Mouse (Mus musculus): Measurements from ENCODE around the gene Itih3. TPM values are rescaled to one million over a fixed set of nuclear protein-coding genes. Genes with fewer than 3 reads are reported as not detected.

Itih3 gene
- 0.31 TPM for polyA plus RNA-seq (2015; fragmentation: Illumina TruSeq; extraction: RNeasy Lipid Tissue Mini Kit (QIAGEN cat#74804); ENCODE audit: insufficient read depth, low read depth, low replicate concordance)

GRCm38 (mm10) chr14:30923375-30924105 lies at the start of gene Itih3:
Gene Itih3, minus strand, starts transcription at chr14:30923760.

GRCm38 (mm10) chr14:30951154-30951825 lies 27.7 kb upstream of the Itih3 start, which contains the start of gene Nek4:
Gene Nek4, plus strand, starts transcription at chr14:30951377.

GRCm38 (mm10) chr14:30943038-30943437 lies 19.5 kb upstream of the Itih3 start, which contains the start of gene Itih1:
Gene Itih1, minus strand, starts transcription at chr14:30943289.

DNA sequence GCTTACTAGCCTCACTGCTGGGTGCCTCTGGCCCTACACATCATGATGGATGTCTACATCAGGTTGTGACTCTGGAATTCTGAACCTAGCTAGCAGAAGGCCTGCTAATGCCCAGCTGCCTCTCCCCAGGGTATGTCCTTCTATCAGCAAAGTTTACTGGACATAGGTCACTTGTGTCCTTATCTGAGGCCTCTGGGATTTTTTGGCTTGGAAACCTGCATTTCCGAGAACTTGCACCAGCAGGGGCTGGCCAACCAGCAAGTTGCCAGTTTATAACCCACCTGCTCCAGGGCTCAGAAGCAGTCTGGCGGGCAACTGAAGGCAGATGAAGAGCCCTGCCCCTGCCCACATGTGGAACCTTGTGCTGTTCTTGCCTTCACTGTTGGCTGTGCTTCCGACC lies 37.4 kb downstream of the Itih3 start, which contains the start of gene Itih4:
Itih4 (plus strand) TSS at position 273 of the 400 bp plus-strand sequence.

GRCm38 (mm10) chr14:30878958-30879571 lies 44.5 kb downstream of the Itih3 start, which contains the start of gene Mustn1:
Gene Mustn1, plus strand, starts transcription at chr14:30879200.

Other genes with a start within 250 kb of the Itih3 start
- 1.4 TPM for gene Sfmbt1, start 208.9 kb downstream of the Itih3 start, polyA plus RNA-seq (2015; fragmentation: Illumina TruSeq; extraction: RNeasy Lipid Tissue Mini Kit (QIAGEN cat#74804); ENCODE audit: insufficient read depth, low read depth, low replicate concordance)
- gene Tmem110, start 98.2 kb downstream of the Itih3 start, polyA plus RNA-seq (2015; fragmentation: Illumina TruSeq; extraction: RNeasy Lipid Tissue Mini Kit (QIAGEN cat#74804); ENCODE audit: insufficient read depth, low read depth, low replicate concordance): 2.0 TPM
- 10.4 TPM for gene Mustn1, start 44.6 kb downstream of the Itih3 start, polyA plus RNA-seq (2015; fragmentation: Illumina TruSeq; extraction: RNeasy Lipid Tissue Mini Kit (QIAGEN cat#74804); ENCODE audit: insufficient read depth, low read depth, low replicate concordance)
- 4.3 TPM for gene Itih4, start 37.3 kb downstream of the Itih3 start, polyA plus RNA-seq (2015; fragmentation: Illumina TruSeq; extraction: RNeasy Lipid Tissue Mini Kit (QIAGEN cat#74804); ENCODE audit: insufficient read depth, low read depth, low replicate concordance)
- not detected for gene Itih1, start 19.5 kb upstream of the Itih3 start, polyA plus RNA-seq (2015; fragmentation: Illumina TruSeq; extraction: RNeasy Lipid Tissue Mini Kit (QIAGEN cat#74804); ENCODE audit: insufficient read depth, low read depth, low replicate concordance)
- 2.4 TPM for gene Nek4, start 27.6 kb upstream of the Itih3 start, polyA plus RNA-seq (2015; fragmentation: Illumina TruSeq; extraction: RNeasy Lipid Tissue Mini Kit (QIAGEN cat#74804); ENCODE audit: insufficient read depth, low read depth, low replicate concordance)
- gene Glt8d1, start 77.6 kb upstream of the Itih3 start, polyA plus RNA-seq (2015; fragmentation: Illumina TruSeq; extraction: RNeasy Lipid Tissue Mini Kit (QIAGEN cat#74804); ENCODE audit: insufficient read depth, low read depth, low replicate concordance): 30.6 TPM
- 75.8 TPM for gene Spcs1, start 77.9 kb upstream of the Itih3 start, polyA plus RNA-seq (2015; fragmentation: Illumina TruSeq; extraction: RNeasy Lipid Tissue Mini Kit (QIAGEN cat#74804); ENCODE audit: insufficient read depth, low read depth, low replicate concordance)
- gene Pbrm1, start 95.4 kb upstream of the Itih3 start, polyA plus RNA-seq (2015; fragmentation: Illumina TruSeq; extraction: RNeasy Lipid Tissue Mini Kit (QIAGEN cat#74804); ENCODE audit: insufficient read depth, low read depth, low replicate concordance): 6.9 TPM
- 31.7 TPM for gene Gnl3, start 95.4 kb upstream of the Itih3 start, polyA plus RNA-seq (2015; fragmentation: Illumina TruSeq; extraction: RNeasy Lipid Tissue Mini Kit (QIAGEN cat#74804); ENCODE audit: insufficient read depth, low read depth, low replicate concordance)
- gene Smim4, start 205.2 kb upstream of the Itih3 start, polyA plus RNA-seq (2015; fragmentation: Illumina TruSeq; extraction: RNeasy Lipid Tissue Mini Kit (QIAGEN cat#74804); ENCODE audit: insufficient read depth, low read depth, low replicate concordance): 7.6 TPM
- 7.7 TPM for gene Nt5dc2, start 207.3 kb upstream of the Itih3 start, polyA plus RNA-seq (2015; fragmentation: Illumina TruSeq; extraction: RNeasy Lipid Tissue Mini Kit (QIAGEN cat#74804); ENCODE audit: insufficient read depth, low read depth, low replicate concordance)
- gene Stab1, start 244.9 kb upstream of the Itih3 start, polyA plus RNA-seq (2015; fragmentation: Illumina TruSeq; extraction: RNeasy Lipid Tissue Mini Kit (QIAGEN cat#74804); ENCODE audit: insufficient read depth, low read depth, low replicate concordance): 51.5 TPM

All from pancreas, adult 10 weeks (tissue).